ENCODE assay signal across 8 mouse cellular contexts in genomic region chr2:109891471-109891870, GRCm38 (mm10). TPM values are rescaled to one million over a fixed set of nuclear protein-coding genes. Genes with fewer than 3 reads are reported as not detected.
DNase-seq lines count a peak whose midpoint lies in the region; ATAC-seq lines count a peak whose summit lies in the region.

No protein-coding gene starts in this region.

- ATAC-seq in liver, embryonic 13.5 days (ENCODE audit: low read depth) = no peak
- ATAC-seq in stomach, embryonic 15.5 days (ENCODE audit: insufficient read depth, low FRiP score, low read depth) = no peak

- peaks cover 24% of the 10 kb centered on the region for H3K36me3 ChIP-seq in liver, embryonic 13.5 days
- peaks cover 17% of the 10 kb centered on the region for H3K36me3 ChIP-seq in stomach, embryonic 15.5 days

- WGBS in liver, embryonic 13.5 days (ENCODE audit: insufficient replicate concordance) = 29% methylated on average over 4 of the region's 4 CpGs
- 21% methylated on average over 4 of the region's 4 CpGs for WGBS in stomach, embryonic 15.5 days

- peak overlapping the region; percentile 96 for H3K4me3 ChIP-seq in liver, embryonic 13.5 days (replicated peaks)
- H3K4me3 ChIP-seq in stomach, embryonic 15.5 days (replicated peaks) = peak overlapping the region; percentile 99

- H3K9me3 ChIP-seq in liver, embryonic 13.5 days (replicated peaks) = no peaks in the 10 kb centered on the region
- H3K9me3 ChIP-seq in stomach, embryonic 15.5 days = no peaks in the 10 kb centered on the region

- DNase-seq in embryo, embryonic 11 days = peak; percentile 12
- no peak for DNase-seq in embryo, embryonic 9.5 days (ENCODE audit: extremely low spot score)
- DNase-seq in A20 (ENCODE audit: low read depth, low spot score) = peak; percentile 37
- peak; percentile 7 for DNase-seq in fibroblast of lung, adult 2 months (ENCODE audit: low read depth)
- DNase-seq in liver, embryonic 13.5 days = no peak
- no peak for DNase-seq in cerebellum, adult 9-11 months
- no peak for DNase-seq in left cerebral cortex, postnatal 10 days (ENCODE audit: extremely low spot score in 1 of 2, low spot score in 2 of 2)

- H3K27ac ChIP-seq in liver, embryonic 13.5 days = peak overlapping the region; percentile 82
- H3K27ac ChIP-seq in stomach, embryonic 15.5 days = peak overlapping the region; percentile 86; the same call in 1 of the 2 replicates

- intact Hi-C loops in left cerebral cortex, postnatal 10 days (cut with DNase I) = no loop called here

- peak overlapping the region; percentile 95 for H3K9ac ChIP-seq in liver, embryonic 13.5 days
- peak overlapping the region; percentile 97 for H3K9ac ChIP-seq in stomach, embryonic 15.5 days

- H3K27me3 ChIP-seq in liver, embryonic 13.5 days = no peaks in the 10 kb centered on the region
- no peaks in the 10 kb centered on the region for H3K27me3 ChIP-seq in stomach, embryonic 15.5 days (replicated peaks)

- peak overlapping the region; percentile 79 for H3K4me2 ChIP-seq in liver, embryonic 13.5 days
- peak overlapping the region; percentile 56 for H3K4me2 ChIP-seq in stomach, embryonic 15.5 days

- H3K4me1 ChIP-seq in liver, embryonic 13.5 days (replicated peaks) = peaks cover 23% of the 10 kb centered on the region
- H3K4me1 ChIP-seq in stomach, embryonic 15.5 days = peaks cover 8% of the 10 kb centered on the region

RNA-seq across cellular contexts. Expression of gene Lin7c, which starts 0.8 kb away (rescaled TPM):
- polyA plus RNA-seq in liver, embryonic 13.5 days (2015; fragmentation: Nextera tagmentation; extraction: Ambion mirVana) = 20.0 and 24.4 TPM in 2 replicates
- polyA plus RNA-seq in stomach, embryonic 15.5 days (2015; fragmentation: Nextera tagmentation; extraction: Ambion mirVana) = 61.9 and 68.6 TPM in 2 replicates
- 100 to 1,000 TPM; 124 to 133 TPM for total RNA-seq in left cerebral cortex, postnatal 10 days (2021)

RNA-seq across cellular contexts. Expression of gene Lgr4, which starts 26.0 kb away (rescaled TPM):
- 3.1 and 3.9 TPM in 2 replicates for polyA plus RNA-seq in liver, embryonic 13.5 days (2015; fragmentation: Nextera tagmentation; extraction: Ambion mirVana)
- polyA plus RNA-seq in stomach, embryonic 15.5 days (2015; fragmentation: Nextera tagmentation; extraction: Ambion mirVana) = 24.4 and 26.0 TPM in 2 replicates
- 10 to 100 TPM; 19.6 to 21.2 TPM for total RNA-seq in left cerebral cortex, postnatal 10 days (2021)

Comparison
In these comparisons a context has a peak if more than half of its experiments do, and no peak if none do; other contexts are left out.
1. DNase-seq: peak in embryo, embryonic 11 days (single experiment), A20 (single experiment) and fibroblast of lung, adult 2 months (single experiment); none in embryo, embryonic 9.5 days (single experiment), liver, embryonic 13.5 days (single experiment), cerebellum, adult 9-11 months (single experiment) and left cerebral cortex, postnatal 10 days (0 of 2).